Mouse (Mus musculus): ENCODE results near the gene Spns3.

Gene Spns3

GRCm38 (mm10) chr11:72484549-72484948 lies 65.8 kb downstream of the Spns3 start:
- no peak for DNase-seq (ENCODE audit: low read depth, low spot score)

GRCm38 (mm10) chr11:72481952-72482351 lies 68.4 kb downstream of the Spns3 start:
- no peak for DNase-seq (ENCODE audit: low read depth, low spot score)

GRCm38 (mm10) chr11:72481313-72481712 lies 69.0 kb downstream of the Spns3 start:
- DNase-seq (ENCODE audit: low read depth, low spot score): no peak

GRCm38 (mm10) chr11:72479499-72479898 lies 70.8 kb downstream of the Spns3 start:
- no peak for DNase-seq (ENCODE audit: low read depth, low spot score)

DNA sequence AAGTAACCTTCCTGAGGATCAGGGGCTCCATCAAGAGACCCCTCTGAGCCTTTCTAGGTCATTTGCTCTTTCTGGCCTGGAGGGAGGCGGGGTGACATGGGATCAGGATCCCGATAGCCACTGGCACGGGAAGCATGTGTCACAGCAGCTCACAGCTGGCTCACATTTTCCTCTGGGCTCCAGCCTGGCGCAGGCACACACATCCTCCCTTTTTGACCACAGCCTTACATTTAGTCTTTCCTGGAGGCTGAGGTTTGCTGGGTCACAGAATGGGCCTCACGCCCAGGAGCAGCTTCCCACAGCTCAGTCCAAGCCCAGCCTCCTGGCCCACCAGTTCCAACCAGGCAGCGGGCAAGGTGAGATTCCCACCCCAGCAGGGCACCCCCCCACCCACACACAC lies 72.1 kb downstream of the Spns3 start:
- no peak for DNase-seq (ENCODE audit: low read depth, low spot score)

DNA sequence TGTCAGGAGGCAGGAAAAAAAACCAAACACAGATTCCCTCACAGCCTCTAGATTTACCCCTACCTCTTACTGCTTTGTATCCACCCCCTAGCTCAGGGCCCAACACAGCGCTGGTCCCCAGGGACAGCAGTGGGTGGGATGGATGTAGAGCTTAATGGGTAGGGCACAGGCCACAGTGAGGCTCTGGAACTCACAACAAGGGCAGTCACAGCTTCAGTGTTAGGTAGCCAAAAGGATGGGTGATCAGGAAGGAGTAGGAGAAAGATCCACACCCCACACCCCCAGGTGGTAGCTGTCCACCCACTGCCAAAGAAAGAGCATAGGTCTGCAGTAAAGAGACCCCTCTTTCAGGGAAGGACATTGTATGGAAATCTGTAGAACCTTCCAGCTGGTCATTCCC lies 72.7 kb downstream of the Spns3 start:
- no peak for DNase-seq (ENCODE audit: low read depth, low spot score)

DNA sequence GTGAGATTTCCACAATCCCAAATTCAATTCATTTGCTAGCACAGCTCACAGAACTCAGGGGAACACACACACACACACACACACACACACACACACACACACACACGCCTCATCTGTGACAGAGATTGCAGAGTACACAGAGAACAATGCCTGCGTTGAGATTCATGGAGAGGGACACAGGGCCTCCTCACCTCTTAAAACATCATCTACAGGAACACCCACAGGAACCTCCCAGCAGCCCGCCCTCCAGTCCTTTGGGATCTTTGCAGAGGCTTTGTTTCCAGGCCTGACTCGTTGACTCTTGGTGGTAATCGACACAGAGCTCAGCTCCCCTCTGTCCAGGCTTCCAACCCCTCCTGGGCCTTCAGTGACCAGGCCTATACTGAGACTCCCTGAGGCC lies 73.1 kb downstream of the Spns3 start:
- no peak for DNase-seq (ENCODE audit: low read depth, low spot score)

DNA sequence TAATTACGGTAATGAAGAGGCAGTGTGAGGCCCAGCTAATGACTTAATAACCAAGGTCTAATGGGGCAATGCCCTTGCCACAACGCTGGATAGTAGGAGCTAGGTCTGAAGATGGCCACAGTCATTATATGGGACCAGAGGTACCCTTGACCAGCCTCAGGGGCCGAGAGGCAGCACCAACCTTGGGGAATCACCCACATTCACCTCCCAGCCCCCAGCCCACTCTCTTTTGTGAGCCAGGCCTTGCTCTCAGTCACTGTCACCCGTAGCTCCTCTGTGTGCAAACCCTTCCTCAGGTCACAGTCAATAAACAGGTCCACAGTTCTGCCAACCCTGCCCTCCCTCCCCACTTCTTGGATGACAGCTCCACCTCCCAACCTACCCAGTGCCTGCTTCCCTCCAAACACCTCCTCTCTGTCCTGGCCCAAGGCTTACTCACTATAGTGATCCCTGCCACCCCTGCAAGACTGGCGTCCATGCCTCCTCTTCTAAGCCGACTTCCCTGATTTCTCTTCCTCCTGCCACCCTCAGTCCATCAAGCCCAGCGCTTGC lies 74.2 kb downstream of the Spns3 start:
- no peak for DNase-seq (ENCODE audit: low read depth, low spot score)

GRCm38 (mm10) chr11:72475408-72475807 lies 74.9 kb downstream of the Spns3 start:
- no peak for DNase-seq (ENCODE audit: low read depth, low spot score)

- no peak for DNase-seq (ENCODE audit: low read depth, low spot score)
These were observed 75.4 kb downstream of the Spns3 start for GRCm38 (mm10) chr11:72474926-72475325.

- DNase-seq (ENCODE audit: low read depth, low spot score): no peak
These were observed 76.8 kb downstream of the Spns3 start for GRCm38 (mm10) chr11:72473540-72473939.

- no peak for DNase-seq (ENCODE audit: low read depth, low spot score)
These were observed 78.9 kb downstream of the Spns3 start for GRCm38 (mm10) chr11:72471381-72471780.

GRCm38 (mm10) chr11:72470004-72470403 lies 80.3 kb downstream of the Spns3 start:
- no peak for DNase-seq (ENCODE audit: low read depth, low spot score)

- DNase-seq (ENCODE audit: low read depth, low spot score): no peak
These were observed 81.1 kb downstream of the Spns3 start for GRCm38 (mm10) chr11:72469217-72469616.

GRCm38 (mm10) chr11:72468525-72468924 lies 81.8 kb downstream of the Spns3 start:
- no peak for DNase-seq (ENCODE audit: low read depth, low spot score)

- no peak for DNase-seq (ENCODE audit: low read depth, low spot score)
These were observed 83.4 kb downstream of the Spns3 start for GRCm38 (mm10) chr11:72466694-72467507.

DNA sequence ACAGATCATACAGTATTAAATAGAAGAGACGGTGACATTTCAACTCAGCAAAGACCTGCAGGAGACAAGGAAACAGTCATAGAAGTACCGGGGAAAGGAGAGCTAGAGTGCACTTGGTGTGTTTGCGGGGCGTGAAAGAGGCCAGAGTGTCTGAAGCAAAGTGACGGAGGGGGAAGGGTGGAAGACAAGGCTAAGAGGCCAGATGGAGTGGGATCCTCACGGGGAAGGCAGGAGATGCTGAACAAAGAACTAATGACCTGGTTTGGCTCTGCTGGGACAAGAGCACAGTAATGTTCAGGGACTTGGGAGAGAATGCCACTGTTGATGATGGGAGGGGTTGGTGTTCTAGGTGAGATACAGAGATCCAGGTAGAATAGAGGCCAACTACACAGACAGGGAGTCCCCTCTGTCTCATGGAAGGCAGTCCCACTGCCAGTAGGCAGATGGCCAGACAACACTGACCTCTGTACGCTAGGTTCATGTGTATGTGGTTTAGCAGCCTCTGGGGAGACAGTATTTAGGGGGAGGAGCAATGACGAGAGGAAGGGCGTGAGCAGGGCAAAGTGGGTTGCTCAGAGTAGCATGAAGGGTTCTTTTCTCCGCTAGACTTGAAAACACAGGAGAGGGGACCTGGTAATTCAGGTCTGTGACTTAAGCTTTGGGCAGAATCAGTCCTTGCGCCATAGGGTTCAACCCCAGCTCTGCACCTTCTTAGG lies 84.2 kb downstream of the Spns3 start:
- DNase-seq (ENCODE audit: low read depth, low spot score): no peak

DNA sequence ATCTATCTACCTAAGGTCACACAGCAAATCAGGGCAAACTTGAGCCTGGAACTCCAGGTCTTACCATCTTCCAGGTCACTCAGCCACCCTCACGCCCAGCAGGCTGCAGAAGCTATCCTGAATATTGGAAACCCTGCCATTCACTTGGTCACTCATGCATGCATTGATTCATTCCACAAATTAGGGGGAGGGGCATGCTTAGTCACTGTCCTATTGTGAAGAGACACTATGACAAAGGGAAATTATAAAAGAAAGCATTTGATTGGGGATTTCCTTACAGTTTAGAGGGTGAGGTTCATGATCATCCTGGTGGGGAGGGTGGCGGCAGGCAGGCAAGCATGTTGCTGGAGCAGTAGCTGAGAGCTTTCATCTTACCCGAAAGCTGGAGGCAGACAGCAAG lies 85.5 kb downstream of the Spns3 start:
- DNase-seq (ENCODE audit: low read depth, low spot score): no peak

DNA sequence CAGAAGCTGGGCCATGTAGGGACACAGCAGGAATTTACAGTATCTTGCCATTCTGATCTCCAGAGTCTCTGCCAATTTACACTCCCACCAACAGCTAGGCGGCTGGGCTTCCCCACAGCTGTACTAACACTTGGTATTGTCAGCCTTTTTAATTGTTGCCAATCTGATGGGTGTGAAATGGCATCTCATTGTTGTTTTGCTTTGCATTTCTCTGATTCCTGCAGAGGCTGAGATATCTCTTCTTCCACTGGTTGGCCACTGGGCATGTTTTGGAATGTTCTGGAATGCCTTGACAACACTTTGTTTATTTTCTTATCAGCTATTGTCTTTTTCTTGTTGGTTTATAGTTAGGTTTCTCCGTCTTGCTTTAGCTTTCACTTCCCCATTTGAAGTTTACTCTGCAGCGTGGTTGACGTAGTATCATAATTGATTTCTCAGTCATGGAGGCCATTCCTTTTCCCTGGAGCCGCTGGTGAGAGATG lies 88.8 kb downstream of the Spns3 start:
- DNase-seq (ENCODE audit: low read depth, low spot score): no peak

GRCm38 (mm10) chr11:72458502-72458901 lies 91.8 kb downstream of the Spns3 start:
- no peak for DNase-seq (ENCODE audit: low read depth, low spot score)

- no peak for DNase-seq (ENCODE audit: low read depth, low spot score)
These were observed 92.3 kb downstream of the Spns3 start for GRCm38 (mm10) chr11:72457995-72458496.

- no peak for DNase-seq (ENCODE audit: low read depth, low spot score)
These were observed 94.6 kb downstream of the Spns3 start for GRCm38 (mm10) chr11:72455694-72456093.
